Mouse (Mus musculus) thymus, postnatal 14 days (tissue): ENCODE measurements at regions not wholly inside any gene's neighbourhood (a gene's known extent, or its start where the extent isn't known, plus 50 kb on each side); places are given as distances from the start of the nearest gene placed in this dataset.
"Not testable (repeated sequence)": the region's sequence is repeated elsewhere in the genome, so short reads cannot be mapped to it uniquely, and the experiment has no call there.

Source experiments
- DNase-seq: peaks from one replicate; pipeline ENCODE4 v3.0.0; 2021

DNA sequence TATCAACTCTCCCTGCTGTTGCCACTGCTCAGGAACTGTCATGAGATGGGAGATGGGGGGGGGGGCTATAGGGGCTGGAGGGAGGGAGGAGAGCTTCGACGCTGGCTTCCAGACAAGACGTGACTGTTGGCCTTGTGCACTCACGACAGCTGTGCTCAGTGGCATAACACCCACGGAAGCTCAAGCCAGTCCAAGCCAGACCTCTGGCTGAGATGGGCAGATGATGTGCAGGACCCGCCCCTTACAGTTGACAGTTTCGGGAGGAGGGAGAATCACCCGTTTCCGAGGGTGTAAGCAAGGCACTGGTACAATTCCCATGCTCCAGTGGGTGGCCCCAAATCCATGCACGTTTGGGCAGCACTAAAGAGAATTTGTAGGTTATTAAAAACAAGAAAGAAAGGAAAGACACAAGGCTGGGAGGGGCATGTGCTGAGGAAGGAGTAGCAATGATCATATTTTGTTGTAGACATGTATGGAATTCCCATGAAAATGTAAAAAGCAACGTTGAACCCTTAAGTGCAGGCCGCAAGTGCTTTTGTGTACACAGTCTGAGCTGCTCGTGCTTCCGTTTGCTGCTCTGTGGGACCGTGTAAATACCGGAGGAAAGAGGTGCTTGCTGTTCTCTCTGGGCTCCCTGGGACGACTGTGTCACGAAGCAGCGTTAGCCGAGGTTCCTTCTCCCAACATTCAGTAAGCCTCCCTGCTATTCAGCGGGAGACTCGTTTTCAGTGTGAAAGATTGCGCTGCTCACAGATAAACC, 188.2 kb upstream of the Serp2 start:
- no peak for DNase-seq

DNA sequence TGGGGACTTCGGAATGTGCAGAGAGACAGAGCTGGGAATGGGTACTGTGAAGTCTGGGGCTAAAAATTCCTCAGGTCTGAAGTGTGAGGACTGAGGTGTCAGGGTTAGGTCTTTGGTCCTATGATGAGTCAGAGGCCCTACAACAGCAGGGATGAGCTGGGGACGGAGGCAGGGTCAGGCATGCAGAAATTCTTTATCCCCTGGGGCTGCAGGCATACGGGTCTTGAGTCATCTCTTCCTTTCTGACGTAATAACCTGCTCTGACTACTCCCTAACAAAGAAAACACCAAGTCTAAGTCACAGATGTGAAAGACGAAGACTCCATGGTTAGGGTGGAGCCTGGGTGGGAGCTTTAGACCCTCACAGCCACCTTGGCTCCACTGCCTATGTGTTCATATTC, 185.6 kb upstream of the Serp2 start:
- no peak for DNase-seq

GRCm38 (mm10) chr14:76739836-76740597, 183.3 kb upstream of the Serp2 start:
- peak; percentile 56 for DNase-seq

- DNase-seq, result no peak
These were observed 179.3 kb upstream of the Serp2 start for GRCm38 (mm10) chr14:76735997-76736396.

GRCm38 (mm10) chr14:76735107-76735506, 178.4 kb upstream of the Serp2 start:
- no peak for DNase-seq

- DNase-seq, result no peak
These were observed 176.7 kb upstream of the Serp2 start for GRCm38 (mm10) chr14:76733258-76733823.

- DNase-seq, result no peak
These were observed 174.7 kb upstream of the Serp2 start for GRCm38 (mm10) chr14:76731096-76731986.

DNA sequence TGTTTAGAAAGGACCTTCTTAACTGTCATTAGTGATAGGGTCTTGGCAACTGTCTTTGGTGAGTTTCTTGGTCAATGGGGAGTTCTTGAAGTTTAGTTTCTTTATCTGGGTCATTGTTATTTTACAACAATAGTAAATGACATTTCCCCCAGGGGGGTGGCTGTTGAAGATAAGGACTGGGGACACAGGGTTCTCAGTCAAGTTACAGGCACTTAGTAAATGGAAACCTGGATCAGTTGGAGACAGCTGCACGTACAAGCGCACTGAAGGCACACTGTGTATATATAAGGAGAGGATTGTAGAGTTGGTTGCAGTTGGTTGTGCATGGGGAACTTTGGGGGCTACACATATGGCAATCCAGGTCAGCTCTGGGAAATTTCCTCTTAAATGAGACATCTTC, 169.2 kb upstream of the Serp2 start:
- DNase-seq, result no peak

- not testable (repeated sequence) for DNase-seq
These were observed 168.5 kb upstream of the Serp2 start for GRCm38 (mm10) chr14:76725231-76725630.

- DNase-seq, result no peak
These were observed 168.1 kb upstream of the Serp2 start for GRCm38 (mm10) chr14:76724826-76725225.

DNA sequence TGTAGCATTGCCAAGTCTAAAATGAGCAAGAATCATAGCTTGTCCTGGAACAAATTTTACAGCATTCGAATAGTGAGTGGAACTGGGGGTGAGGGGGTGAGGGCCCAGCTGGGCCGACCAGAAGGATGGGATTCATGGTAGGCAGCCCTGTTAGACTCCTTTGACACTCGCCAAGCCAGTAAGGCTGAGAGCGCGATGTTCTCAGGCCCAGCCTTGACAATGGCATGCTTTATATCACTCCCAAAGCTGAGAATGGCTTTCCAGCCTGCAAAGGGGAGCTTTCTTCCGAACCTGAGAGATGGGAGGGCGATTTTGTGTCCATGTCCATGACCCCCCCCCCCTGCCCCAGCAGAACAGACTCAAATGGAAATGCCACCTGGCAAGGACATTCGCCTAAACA, 167.7 kb upstream of the Serp2 start:
- DNase-seq, result no peak

- DNase-seq, result no peak
These were observed 166.9 kb upstream of the Serp2 start for GRCm38 (mm10) chr14:76723551-76723950.

GRCm38 (mm10) chr14:76722297-76722696, 165.6 kb upstream of the Serp2 start:
- DNase-seq, result no peak

- no peak for DNase-seq
These were observed 165.1 kb upstream of the Serp2 start for GRCm38 (mm10) chr14:76721751-76722150.

GRCm38 (mm10) chr14:76717081-76717480, 160.4 kb upstream of the Serp2 start:
- no peak for DNase-seq

DNA sequence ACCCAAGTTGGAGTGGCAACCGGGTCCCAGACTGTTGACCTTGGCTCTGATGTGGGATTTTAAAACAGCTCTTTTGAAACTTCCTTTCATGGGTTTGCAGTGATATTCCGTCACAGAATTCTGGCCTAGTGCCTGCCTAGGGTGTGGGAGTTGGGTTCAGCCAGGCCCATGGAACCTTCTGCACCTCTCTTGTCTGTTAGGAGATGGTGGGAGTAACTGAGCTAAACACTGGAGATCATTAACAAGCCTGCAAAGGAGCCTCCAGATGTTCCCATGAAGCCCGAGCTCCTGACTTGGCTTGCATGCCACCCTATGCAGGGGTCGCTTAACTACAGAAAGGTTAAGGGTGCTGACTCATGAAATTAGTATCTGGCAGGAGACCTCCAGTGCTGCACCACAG, 158.0 kb upstream of the Serp2 start:
- no peak for DNase-seq

GRCm38 (mm10) chr14:76713946-76714345, 157.3 kb upstream of the Serp2 start:
- no peak for DNase-seq

DNA sequence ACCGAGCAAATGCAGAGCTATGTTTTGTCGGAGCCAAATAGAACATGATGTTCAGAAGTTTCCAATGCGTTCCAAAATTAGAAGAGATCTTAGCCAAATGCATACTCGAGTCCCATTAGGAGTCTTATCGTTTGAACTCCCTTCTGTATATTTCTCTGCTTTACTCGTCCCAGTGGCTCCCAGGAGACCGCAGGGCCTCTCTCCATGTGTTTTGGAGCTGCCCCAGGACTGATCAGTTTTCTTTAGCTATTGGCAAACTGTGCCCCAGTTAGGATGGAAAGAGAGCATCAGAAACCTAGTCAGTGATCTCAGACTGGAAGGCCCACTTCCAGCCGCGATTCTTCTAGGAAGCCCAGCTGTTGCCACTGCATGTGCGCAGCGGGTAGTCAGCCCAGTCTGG, 152.0 kb upstream of the Serp2 start:
- no peak for DNase-seq

GRCm38 (mm10) chr14:76703373-76703764, 146.7 kb upstream of the Serp2 start:
- DNase-seq, result no peak

GRCm38 (mm10) chr14:76702709-76703372, 146.2 kb upstream of the Serp2 start:
- no peak for DNase-seq

DNA sequence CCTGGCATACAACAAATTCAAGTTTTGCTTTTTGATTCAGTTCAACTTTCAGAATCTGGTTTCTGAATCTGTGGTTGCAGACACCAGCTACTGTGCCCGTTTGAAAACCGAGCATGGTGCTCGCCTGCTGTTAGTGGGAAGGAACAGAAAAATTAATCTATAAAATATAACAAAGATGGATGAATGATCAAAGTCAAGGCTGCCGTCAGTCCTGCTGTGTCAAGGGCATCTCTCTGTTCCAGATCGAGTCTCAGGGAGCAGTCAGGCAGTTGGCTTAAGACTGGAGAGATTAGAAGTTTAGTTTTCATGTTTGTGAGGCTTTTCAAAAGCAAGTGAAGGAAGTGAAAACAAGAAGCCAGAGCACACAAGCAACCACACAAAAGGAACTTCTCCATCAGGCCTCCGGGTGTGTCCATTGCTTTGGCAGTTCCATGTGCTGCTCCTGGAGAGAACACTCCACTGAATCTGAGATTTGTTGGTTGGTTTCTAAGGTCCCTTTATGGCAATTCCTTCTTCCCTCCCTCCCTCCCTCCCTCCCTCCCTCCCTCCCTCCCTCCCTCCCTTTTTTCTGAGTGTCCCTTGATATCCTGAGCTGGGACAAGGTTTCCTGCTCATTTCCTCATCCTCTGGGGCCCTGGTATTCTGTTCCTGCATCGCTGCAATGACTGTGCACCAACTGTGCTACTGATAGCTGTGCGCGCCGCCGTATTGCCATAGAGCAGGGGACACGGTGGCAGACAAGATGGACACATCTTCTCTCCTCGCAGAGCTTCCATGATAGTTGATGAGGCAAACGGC, 145.4 kb upstream of the Serp2 start:
- DNase-seq, result no peak

- no peak for DNase-seq
These were observed 144.6 kb upstream of the Serp2 start for GRCm38 (mm10) chr14:76701304-76701703.
